Mouse (Mus musculus): ENCODE measurements around the gene Zfr. TPM values are rescaled to one million over a fixed set of nuclear protein-coding genes. Genes with fewer than 3 reads are reported as not detected.
A peak's percentile ranks its signal among the peaks of the same experiment; 100 is the strongest.
"Not testable (repeated sequence)": the region's sequence is repeated elsewhere in the genome, so short reads cannot be mapped to it uniquely, and the experiment has no call there.

Zfr gene
- polyA plus RNA-seq, 1 experiment from 2014 or later, result 38.1 TPM

DNA sequence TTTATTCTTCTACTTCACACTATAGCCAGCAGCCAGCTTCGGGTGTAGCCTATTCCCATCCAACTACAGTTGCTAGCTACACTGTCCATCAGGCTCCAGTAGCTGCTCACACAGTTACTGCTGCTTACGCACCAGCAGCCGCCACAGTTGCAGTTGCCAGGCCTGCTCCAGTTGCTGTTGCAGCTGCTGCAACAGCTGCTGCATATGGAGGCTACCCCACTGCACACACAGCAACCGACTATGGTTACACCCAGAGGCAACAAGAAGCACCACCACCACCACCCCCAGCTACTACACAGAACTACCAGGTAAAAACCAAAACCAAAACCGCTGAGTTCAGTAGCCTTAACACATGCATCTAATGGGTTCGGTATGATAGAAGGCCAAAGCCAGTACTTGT is 18.7 kb downstream of the Zfr start:
- H3K9me3 ChIP-seq (replicated peaks; ENCODE audit: control insufficient read depth, low read length), result no peaks in the 10 kb centered on the region
- no peak for ATAC-seq (ENCODE audit: low read depth)
- H3K36me3 ChIP-seq (ENCODE audit: control insufficient read depth, insufficient read depth), result peaks cover 13% of the 10 kb centered on the region
- 75% methylated on average over 6 of the region's 6 CpGs for WGBS (ENCODE audit: insufficient replicate concordance)
- H3K4me2 ChIP-seq (ENCODE audit: low read depth, low read length), result no peak overlapping the region
- no peak overlapping the region for H3K4me3 ChIP-seq (ENCODE audit: low read depth, low read length)
- no peak overlapping the region for H3K27ac ChIP-seq (ENCODE audit: low read length)
- H3K27me3 ChIP-seq (ENCODE audit: control insufficient read depth, insufficient read depth, low read depth, low read length), result no peaks in the 10 kb centered on the region
- no peak overlapping the region for H3K9ac ChIP-seq (ENCODE audit: low read depth, low read length)
- no peaks in the 10 kb centered on the region for H3K4me1 ChIP-seq (ENCODE audit: control insufficient read depth, low read depth, low read length)

DNA sequence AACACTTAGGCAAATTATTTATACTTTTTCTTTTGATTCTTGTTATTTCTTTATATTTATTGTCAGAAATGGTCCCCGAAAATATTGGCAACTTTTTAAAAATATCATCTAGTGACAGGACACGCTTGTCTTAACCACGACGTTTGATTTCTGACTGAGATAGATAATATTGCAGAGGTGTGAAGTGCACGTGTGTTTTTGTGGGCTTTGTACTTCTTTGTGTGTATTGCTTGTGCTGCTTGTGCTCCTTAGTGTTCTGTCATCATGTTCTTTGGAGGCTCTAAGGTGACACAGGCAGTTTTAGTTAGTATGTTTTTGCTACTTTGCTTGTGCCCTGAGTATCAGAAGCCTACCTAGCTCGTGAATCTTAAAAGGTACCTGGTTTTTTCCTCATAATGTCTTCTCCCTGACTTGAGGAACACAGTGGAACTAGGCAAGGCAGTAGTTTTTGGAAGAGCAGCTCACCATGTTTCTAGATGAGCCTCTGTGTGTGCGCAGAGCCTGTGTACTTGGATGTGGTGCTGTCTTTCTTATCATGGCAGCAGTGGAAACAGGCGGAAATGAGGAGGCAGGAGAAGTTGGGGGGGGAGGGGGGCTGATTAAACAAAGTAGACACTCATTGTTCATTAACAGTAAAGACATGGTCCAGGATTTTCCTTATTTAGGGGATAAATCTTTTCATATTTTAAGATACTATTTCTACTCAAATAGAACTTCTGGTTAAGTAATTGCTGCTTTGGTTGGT is 23.5 kb downstream of the Zfr start:
- Histone ChIP-seq H3K4me2 (ENCODE audit: low read depth, low read length) (no peak overlapping the region), H3K9me3 (replicated peaks; ENCODE audit: control insufficient read depth, low read length) (no peaks in the 10 kb centered on the region), H3K4me3 (ENCODE audit: low read depth, low read length) (no peak overlapping the region), H3K36me3 (ENCODE audit: control insufficient read depth, insufficient read depth) (peaks cover 18% of the 10 kb centered on the region), H3K27ac (ENCODE audit: low read length) (no peak overlapping the region), H3K27me3 (ENCODE audit: control insufficient read depth, insufficient read depth, low read depth, low read length) (no peaks in the 10 kb centered on the region), H3K4me1 (ENCODE audit: control insufficient read depth, low read depth, low read length) (no peaks in the 10 kb centered on the region), H3K9ac (ENCODE audit: low read depth, low read length) (no peak overlapping the region)
- ATAC-seq (ENCODE audit: low read depth), result no peak
- WGBS (ENCODE audit: insufficient replicate concordance), result 45% methylated on average over 8 of the region's 8 CpGs

DNA sequence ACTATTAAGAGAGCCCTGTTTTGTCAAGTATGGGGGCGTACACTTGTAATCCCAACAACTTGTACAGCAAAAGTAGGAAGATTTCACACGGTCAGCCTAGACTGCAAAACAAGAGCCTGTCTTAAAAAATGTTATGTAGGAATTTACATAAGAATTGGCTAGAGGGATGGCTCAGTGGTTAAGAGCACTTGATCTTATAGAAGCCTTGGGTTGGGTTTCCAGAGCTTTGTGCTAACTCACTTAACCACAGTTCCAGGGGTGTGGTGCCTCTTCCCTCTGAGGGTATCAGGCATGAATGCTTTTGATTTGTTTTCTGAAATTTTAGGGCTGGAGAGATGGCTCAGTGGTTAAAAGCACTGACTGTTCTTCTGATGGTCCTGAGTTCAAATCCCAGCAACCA is 29.8 kb downstream of the Zfr start:
- no peak overlapping the region for H3K9ac ChIP-seq (ENCODE audit: low read depth, low read length)
- no peaks in the 10 kb centered on the region for H3K9me3 ChIP-seq (replicated peaks; ENCODE audit: control insufficient read depth, low read length)
- H3K4me3 ChIP-seq (ENCODE audit: low read depth, low read length), result no peak overlapping the region
- peaks cover 29% of the 10 kb centered on the region for H3K36me3 ChIP-seq (ENCODE audit: control insufficient read depth, insufficient read depth)
- H3K27ac ChIP-seq (ENCODE audit: low read length), result no peak overlapping the region
- WGBS (ENCODE audit: insufficient replicate concordance), result 81% methylated on average over 2 of the region's 2 CpGs
- ATAC-seq (ENCODE audit: low read depth), result no peak
- H3K4me1 ChIP-seq (ENCODE audit: control insufficient read depth, low read depth, low read length), result no peaks in the 10 kb centered on the region
- H3K4me2 ChIP-seq (ENCODE audit: low read depth, low read length), result no peak overlapping the region
- H3K27me3 ChIP-seq (ENCODE audit: control insufficient read depth, insufficient read depth, low read depth, low read length), result no peaks in the 10 kb centered on the region

DNA sequence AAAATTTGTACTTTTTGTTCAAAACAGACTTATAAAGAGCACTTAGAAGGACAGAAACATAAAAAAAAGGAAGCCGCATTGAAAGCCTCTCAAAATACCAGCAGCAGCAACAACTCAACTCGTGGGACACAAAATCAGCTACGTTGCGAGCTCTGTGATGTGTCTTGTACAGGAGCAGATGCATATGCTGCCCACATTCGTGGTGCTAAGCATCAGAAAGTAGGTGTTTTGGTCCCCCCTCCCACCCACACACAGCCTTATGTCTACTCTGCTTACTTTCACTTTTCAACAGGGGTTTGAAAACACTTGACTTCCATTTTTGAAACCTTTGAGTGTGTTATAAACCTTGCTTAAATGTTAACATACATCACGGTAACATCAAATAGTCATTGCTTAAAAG is 31.9 kb downstream of the Zfr start:
- peaks cover 37% of the 10 kb centered on the region for H3K36me3 ChIP-seq (ENCODE audit: control insufficient read depth, insufficient read depth)
- WGBS (ENCODE audit: insufficient replicate concordance), result 80% methylated on average over 6 of the region's 6 CpGs

DNA sequence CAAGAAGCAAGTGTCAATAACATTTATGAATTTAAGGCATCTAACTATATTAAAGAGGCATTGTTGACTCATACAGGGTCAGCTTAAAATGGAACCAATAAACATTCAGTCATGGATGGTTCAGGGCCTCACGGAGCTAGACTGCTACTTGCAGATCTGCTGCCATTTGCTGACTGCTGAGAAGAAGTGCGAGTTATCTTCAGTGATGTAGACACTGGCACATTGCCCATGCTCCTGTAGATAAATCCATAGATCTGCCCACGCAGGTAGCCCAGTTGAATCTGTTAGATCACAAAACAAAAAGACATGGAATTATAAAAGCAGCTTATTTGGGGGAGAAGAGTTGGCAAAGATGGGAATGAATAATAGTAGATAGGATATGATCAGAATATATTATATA is 36.1 kb downstream of the Zfr start:
- Histone ChIP-seq H3K4me1 (ENCODE audit: control insufficient read depth, low read depth, low read length) (no peaks in the 10 kb centered on the region), H3K4me2 (ENCODE audit: low read depth, low read length) (no peak overlapping the region), H3K9ac (ENCODE audit: low read depth, low read length) (no peak overlapping the region), H3K9me3 (replicated peaks; ENCODE audit: control insufficient read depth, low read length) (no peaks in the 10 kb centered on the region), H3K4me3 (ENCODE audit: low read depth, low read length) (no peak overlapping the region), H3K27ac (ENCODE audit: low read length) (no peak overlapping the region), H3K36me3 (ENCODE audit: control insufficient read depth, insufficient read depth) (peaks cover 55% of the 10 kb centered on the region), H3K27me3 (ENCODE audit: control insufficient read depth, insufficient read depth, low read depth, low read length) (no peaks in the 10 kb centered on the region)
- no peak for ATAC-seq (ENCODE audit: low read depth)
- 72% methylated on average over 3 of the region's 3 CpGs for WGBS (ENCODE audit: insufficient replicate concordance)

More for the DNA sequence above, 31.9 kb downstream of the Zfr start:
- H3K27me3 ChIP-seq (ENCODE audit: control insufficient read depth, insufficient read depth, low read depth, low read length), result no peaks in the 10 kb centered on the region
- no peaks in the 10 kb centered on the region for H3K4me1 ChIP-seq (ENCODE audit: control insufficient read depth, low read depth, low read length)
- no peak overlapping the region for H3K9ac ChIP-seq (ENCODE audit: low read depth, low read length)
- ATAC-seq (ENCODE audit: low read depth), result no peak
- no peak overlapping the region for H3K4me2 ChIP-seq (ENCODE audit: low read depth, low read length)
- no peaks in the 10 kb centered on the region for H3K9me3 ChIP-seq (replicated peaks; ENCODE audit: control insufficient read depth, low read length)
- no peak overlapping the region for H3K27ac ChIP-seq (ENCODE audit: low read length)
- no peak overlapping the region for H3K4me3 ChIP-seq (ENCODE audit: low read depth, low read length)

DNA sequence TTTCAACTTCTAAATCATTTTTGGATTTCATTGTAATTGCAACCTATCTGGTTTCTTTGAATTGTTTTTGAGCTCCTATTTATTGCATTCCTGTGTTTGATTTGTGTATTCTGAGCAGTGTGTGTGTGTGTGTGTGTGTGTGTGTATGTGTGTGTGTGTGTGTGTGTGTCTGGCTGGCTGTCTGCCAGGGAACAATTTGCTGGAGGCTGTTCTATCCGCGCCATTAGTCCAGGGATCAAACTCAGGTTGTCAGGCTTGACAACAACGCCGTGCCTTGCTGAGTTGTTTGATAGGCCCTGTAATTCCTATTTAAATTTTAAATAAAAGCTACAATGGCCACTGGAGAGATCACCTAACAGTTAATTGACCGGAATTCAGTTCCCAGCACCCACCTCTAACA is 60.5 kb downstream of the Zfr start:
- 86% methylated on average over 5 of the region's 5 CpGs for WGBS (ENCODE audit: insufficient replicate concordance)
- no peak overlapping the region for H3K9ac ChIP-seq (ENCODE audit: low read depth, low read length)
- no peak overlapping the region for H3K4me2 ChIP-seq (ENCODE audit: low read depth, low read length)
- no peak overlapping the region for H3K4me3 ChIP-seq (ENCODE audit: low read depth, low read length)
- H3K36me3 ChIP-seq (ENCODE audit: control insufficient read depth, insufficient read depth), result peaks cover 20% of the 10 kb centered on the region
- H3K27ac ChIP-seq (ENCODE audit: low read length), result no peak overlapping the region
- no peaks in the 10 kb centered on the region for H3K27me3 ChIP-seq (ENCODE audit: control insufficient read depth, insufficient read depth, low read depth, low read length)
- no peak for ATAC-seq (ENCODE audit: low read depth)
- H3K9me3 ChIP-seq (replicated peaks; ENCODE audit: control insufficient read depth, low read length), result no peaks in the 10 kb centered on the region
- H3K4me1 ChIP-seq (ENCODE audit: control insufficient read depth, low read depth, low read length), result peaks cover 5% of the 10 kb centered on the region; the same call in 1 of the 2 replicates

DNA sequence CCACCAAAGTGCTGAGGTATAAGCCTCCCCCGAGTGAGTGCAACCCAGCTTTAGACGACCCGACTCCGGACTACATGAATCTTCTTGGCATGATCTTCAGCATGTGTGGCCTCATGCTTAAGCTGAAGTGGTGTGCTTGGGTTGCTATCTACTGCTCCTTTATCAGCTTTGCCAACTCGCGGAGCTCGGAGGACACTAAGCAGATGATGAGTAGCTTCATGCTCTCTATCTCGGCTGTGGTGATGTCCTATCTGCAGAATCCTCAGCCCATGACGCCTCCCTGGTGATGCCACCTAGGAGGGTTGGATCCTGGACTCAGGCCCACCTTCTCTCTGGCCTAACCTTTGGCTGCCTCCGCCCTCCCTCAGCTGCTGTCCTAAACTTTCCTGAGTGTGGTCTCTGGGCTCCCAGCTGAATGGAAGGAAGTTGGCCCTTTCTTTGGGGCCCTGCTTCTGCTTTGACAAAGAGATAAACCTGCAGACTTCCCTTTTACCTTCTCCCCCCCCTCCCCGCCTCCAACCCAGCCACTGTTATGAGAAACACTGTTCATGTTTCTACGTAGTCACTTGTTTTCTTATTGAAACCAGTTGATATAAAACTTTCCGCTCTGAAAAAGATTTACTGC is 63.7 kb downstream of the Zfr start:
- peak; percentile 86 for ATAC-seq (ENCODE audit: low read depth)
- H3K4me2 ChIP-seq (ENCODE audit: low read depth, low read length); H3K27me3 ChIP-seq (ENCODE audit: control insufficient read depth, insufficient read depth, low read depth, low read length); H3K9ac ChIP-seq (ENCODE audit: low read depth, low read length); H3K4me3 ChIP-seq (ENCODE audit: low read depth, low read length); H3K27ac ChIP-seq (ENCODE audit: low read length); H3K9me3 ChIP-seq (replicated peaks; ENCODE audit: control insufficient read depth, low read length); H3K4me1 ChIP-seq (ENCODE audit: control insufficient read depth, low read depth, low read length): not testable (repeated sequence)
- 23% methylated on average over 13 of the region's 13 CpGs for WGBS (ENCODE audit: insufficient replicate concordance)
- peaks cover 19% of the 10 kb centered on the region for H3K36me3 ChIP-seq (ENCODE audit: control insufficient read depth, insufficient read depth)

DNA sequence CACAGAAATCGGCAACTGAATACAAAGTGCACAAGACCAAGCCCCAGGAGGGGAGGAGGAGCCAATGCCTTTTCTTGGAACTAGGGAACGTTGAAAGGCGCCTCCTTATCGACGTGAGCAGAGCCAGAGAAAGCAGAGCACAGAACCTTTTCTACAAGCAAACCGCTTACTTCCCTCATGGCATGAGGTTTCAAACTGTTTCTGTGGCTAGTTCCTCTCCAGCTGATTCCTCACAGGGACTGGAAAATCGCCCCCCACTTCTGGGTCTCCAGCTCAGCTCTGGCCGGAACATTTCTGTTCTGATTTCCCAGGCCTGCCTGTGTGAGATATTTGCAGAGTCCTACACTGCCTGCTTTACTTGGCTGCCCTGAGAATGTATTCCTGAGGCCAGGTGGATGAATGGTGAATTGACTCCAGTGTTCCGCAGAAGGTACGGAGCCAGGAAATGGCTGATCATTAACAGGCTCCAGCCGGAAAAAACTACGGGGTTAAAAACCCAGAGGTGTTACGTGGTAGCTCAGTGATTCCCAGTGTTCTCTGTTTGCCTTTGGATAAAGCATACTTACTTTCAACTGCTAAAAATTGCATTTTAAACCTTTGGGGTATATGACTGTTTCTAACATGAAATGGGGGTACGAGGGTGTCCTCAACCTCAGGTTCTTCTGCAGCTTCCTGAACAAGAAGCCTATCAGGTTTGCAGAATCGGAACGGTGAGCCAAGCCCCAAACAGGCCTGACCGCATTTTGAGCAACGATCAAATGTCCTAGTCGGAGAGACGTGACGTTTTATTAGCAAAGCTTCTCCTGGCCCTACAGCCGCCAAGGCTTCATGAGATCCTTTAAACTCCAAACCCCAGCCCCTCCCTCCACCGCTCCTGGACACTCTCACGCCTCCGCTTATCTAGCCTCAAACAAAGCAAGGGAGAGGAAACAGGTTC is 76.5 kb downstream of the Zfr start:
- Histone ChIP-seq H3K4me1 (ENCODE audit: control insufficient read depth, low read depth, low read length) (peaks cover 29% of the 10 kb centered on the region), H3K9me3 (replicated peaks; ENCODE audit: control insufficient read depth, low read length) (no peaks in the 10 kb centered on the region), H3K9ac (ENCODE audit: low read depth, low read length) (peak overlapping the region; percentile 52), H3K27ac (ENCODE audit: low read length) (peak overlapping the region; percentile 84), H3K4me2 (ENCODE audit: low read depth, low read length) (peak overlapping the region; percentile 77), H3K27me3 (ENCODE audit: control insufficient read depth, insufficient read depth, low read depth, low read length) (no peaks in the 10 kb centered on the region), H3K36me3 (ENCODE audit: control insufficient read depth, insufficient read depth) (peaks cover 3% of the 10 kb centered on the region; the same call in 1 of the 2 replicates), H3K4me3 (ENCODE audit: low read depth, low read length) (peak overlapping the region; percentile 47)
- 5% methylated on average over 25 of the region's 25 CpGs for WGBS (ENCODE audit: insufficient replicate concordance)
- ATAC-seq (ENCODE audit: low read depth), result peak; percentile 69

Measured in liver, embryonic 16.5 days (tissue).